Mouse (Mus musculus) hindbrain, embryonic 12.5 days (tissue): ENCODE measurements at regions not wholly inside any gene's neighbourhood (a gene's known extent, or its start where the extent isn't known, plus 50 kb on each side); places are given as distances from the start of the nearest gene placed in this dataset.

Experiments used
- ATAC-seq: fragments of 200-750 bp; cut with Nextera tagmentation; 2 replicates; pipeline ENCODE4 v1.8.0; 2017; ENCODE audit warnings: moderate TSS enrichment; ENCODE audit not compliant: low FRiP score
- H3K27ac ChIP-seq: fragments of 300-500 bp; sonication (generic); 2 replicates; pipeline ENCODE4 v1.5.1; 2016; ENCODE audit warnings: mild to moderate bottlenecking
- H3K27me3 ChIP-seq: fragments of 300-500 bp; sonication (generic); 2 replicates; pipeline ENCODE4 v1.6.1; 2016; ENCODE audit warnings: mild to moderate bottlenecking
- H3K36me3 ChIP-seq: fragments of 300-500 bp; sonication (generic); 2 replicates; pipeline ENCODE4 v1.6.1; 2016; ENCODE audit warnings: mild to moderate bottlenecking
- H3K4me1 ChIP-seq: fragments of 300-500 bp; sonication (generic); 2 replicates; pipeline ENCODE4 v1.6.1; 2016
- H3K4me2 ChIP-seq: fragments of 300-500 bp; sonication (generic); replicated peaks from 2 replicates; pipeline ENCODE4 v1.6.1; 2016; ENCODE audit warnings: mild to moderate bottlenecking
- H3K4me3 ChIP-seq: fragments of 300-500 bp; sonication (generic); 2 replicates; pipeline ENCODE4 v1.5.1; 2016; ENCODE audit warnings: mild to moderate bottlenecking
- H3K9ac ChIP-seq: fragments of 300-500 bp; sonication (generic); 2 replicates; pipeline ENCODE4 v1.6.1; 2016; ENCODE audit warnings: mild to moderate bottlenecking, moderate library complexity
- H3K9me3 ChIP-seq: fragments of 300-500 bp; sonication (generic); replicated peaks from 2 replicates; pipeline ENCODE4 v1.6.1; 2016; ENCODE audit warnings: mild to moderate bottlenecking
- WGBS: fragments of 180-500 bp; shearing (Covaris S2); methylation state at CpG from one replicate; pipeline ENCODE4 v1.1.7; 2016; 5-methylcytosine and 5-hydroxymethylcytosine counted together

GRCm38 (mm10) chr9:116316582-116317095 is 141.5 kb upstream of the Tgfbr2 start:
- no peak for ATAC-seq
- H3K27me3 ChIP-seq, result no peaks in the 10 kb centered on the region
- no peaks in the 10 kb centered on the region for H3K4me1 ChIP-seq
- H3K4me2 ChIP-seq, result no peak overlapping the region
- WGBS, result 84% methylated on average over 4 of the region's 4 CpGs
- H3K9ac ChIP-seq, result no peak overlapping the region
- H3K36me3 ChIP-seq, result no peaks in the 10 kb centered on the region
- H3K9me3 ChIP-seq, result no peaks in the 10 kb centered on the region
- no peak overlapping the region for H3K27ac ChIP-seq
- H3K4me3 ChIP-seq, result no peak overlapping the region

GRCm38 (mm10) chr9:116314803-116315202 is 139.6 kb upstream of the Tgfbr2 start:
- ATAC-seq, result no peak
- Histone ChIP-seq H3K9me3 (no peaks in the 10 kb centered on the region), H3K4me1 (no peaks in the 10 kb centered on the region), H3K27ac (no peak overlapping the region), H3K4me2 (no peak overlapping the region), H3K36me3 (no peaks in the 10 kb centered on the region), H3K27me3 (no peaks in the 10 kb centered on the region), H3K9ac (no peak overlapping the region), H3K4me3 (no peak overlapping the region)

- Histone ChIP-seq H3K27me3 (no peaks in the 10 kb centered on the region), H3K4me2 (no peak overlapping the region), H3K36me3 (no peaks in the 10 kb centered on the region), H3K4me3 (no peak overlapping the region), H3K9ac (no peak overlapping the region), H3K9me3 (no peaks in the 10 kb centered on the region), H3K4me1 (no peaks in the 10 kb centered on the region), H3K27ac (no peak overlapping the region)
- 87% methylated on average over 14 of the region's 14 CpGs for WGBS
- no peak for ATAC-seq
These were observed 139.0 kb upstream of the Tgfbr2 start for GRCm38 (mm10) chr9:116313932-116314790.

GRCm38 (mm10) chr9:116311364-116311763 is 136.2 kb upstream of the Tgfbr2 start:
- no peak for ATAC-seq
- 85% methylated on average over 3 of the region's 3 CpGs for WGBS
- Histone ChIP-seq H3K27ac (no peak overlapping the region), H3K4me1 (no peaks in the 10 kb centered on the region), H3K27me3 (no peaks in the 10 kb centered on the region), H3K9me3 (no peaks in the 10 kb centered on the region), H3K36me3 (no peaks in the 10 kb centered on the region), H3K9ac (no peak overlapping the region), H3K4me2 (no peak overlapping the region), H3K4me3 (no peak overlapping the region)

- H3K36me3 ChIP-seq, result no peaks in the 10 kb centered on the region
- no peak overlapping the region for H3K4me3 ChIP-seq
- no peak overlapping the region for H3K9ac ChIP-seq
- H3K4me1 ChIP-seq, result no peaks in the 10 kb centered on the region
- ATAC-seq, result no peak
- no peaks in the 10 kb centered on the region for H3K9me3 ChIP-seq
- WGBS, result 87% methylated on average over 2 of the region's 2 CpGs
- no peak overlapping the region for H3K4me2 ChIP-seq
- H3K27ac ChIP-seq, result no peak overlapping the region
- no peaks in the 10 kb centered on the region for H3K27me3 ChIP-seq
These were observed 126.4 kb upstream of the Tgfbr2 start for GRCm38 (mm10) chr9:116301602-116302001.

- no peaks in the 10 kb centered on the region for H3K36me3 ChIP-seq
- no peak overlapping the region for H3K4me2 ChIP-seq
- H3K4me1 ChIP-seq, result no peaks in the 10 kb centered on the region
- 29% methylated on average over 4 of the region's 4 CpGs for WGBS
- peak overlapping the region; percentile 58; the same call in 1 of the 2 replicates for H3K27ac ChIP-seq
- H3K4me3 ChIP-seq, result no peak overlapping the region
- no peaks in the 10 kb centered on the region for H3K27me3 ChIP-seq
- H3K9ac ChIP-seq, result no peak overlapping the region
- peak; percentile 78 for ATAC-seq
- H3K9me3 ChIP-seq, result no peaks in the 10 kb centered on the region
These were observed 123.6 kb upstream of the Tgfbr2 start for GRCm38 (mm10) chr9:116298791-116299190.

- Histone ChIP-seq H3K4me1 (no peaks in the 10 kb centered on the region), H3K4me2 (no peak overlapping the region), H3K36me3 (no peaks in the 10 kb centered on the region), H3K4me3 (no peak overlapping the region), H3K27me3 (no peaks in the 10 kb centered on the region), H3K9ac (no peak overlapping the region), H3K9me3 (no peaks in the 10 kb centered on the region), H3K27ac (no peak overlapping the region)
- no peak for ATAC-seq
- WGBS, result 90% methylated on average over 7 of the region's 7 CpGs
These were observed 121.2 kb upstream of the Tgfbr2 start for GRCm38 (mm10) chr9:116296349-116296748.

- no peak overlapping the region for H3K4me2 ChIP-seq
- H3K27ac ChIP-seq, result no peak overlapping the region
- no peak overlapping the region for H3K9ac ChIP-seq
- no peaks in the 10 kb centered on the region for H3K4me1 ChIP-seq
- ATAC-seq, result no peak
- H3K9me3 ChIP-seq, result no peaks in the 10 kb centered on the region
- no peak overlapping the region for H3K4me3 ChIP-seq
- no peaks in the 10 kb centered on the region for H3K27me3 ChIP-seq
- 87% methylated on average over 3 of the region's 3 CpGs for WGBS
- H3K36me3 ChIP-seq, result no peaks in the 10 kb centered on the region
These were observed 118.9 kb upstream of the Tgfbr2 start for GRCm38 (mm10) chr9:116294073-116294472.

GRCm38 (mm10) chr9:116293110-116293509 is 118.0 kb upstream of the Tgfbr2 start:
- no peak for ATAC-seq
- Histone ChIP-seq H3K9me3 (no peaks in the 10 kb centered on the region), H3K4me2 (no peak overlapping the region), H3K27me3 (no peaks in the 10 kb centered on the region), H3K9ac (no peak overlapping the region), H3K36me3 (no peaks in the 10 kb centered on the region), H3K4me1 (no peaks in the 10 kb centered on the region), H3K4me3 (no peak overlapping the region), H3K27ac (no peak overlapping the region)
- 81% methylated on average over 6 of the region's 6 CpGs for WGBS

- H3K9me3 ChIP-seq, result no peaks in the 10 kb centered on the region
- 90% methylated on average over 3 of the region's 3 CpGs for WGBS
- ATAC-seq, result no peak
- H3K4me2 ChIP-seq, result no peak overlapping the region
- H3K27me3 ChIP-seq, result no peaks in the 10 kb centered on the region
- H3K36me3 ChIP-seq, result no peaks in the 10 kb centered on the region
- H3K27ac ChIP-seq, result no peak overlapping the region
- H3K9ac ChIP-seq, result no peak overlapping the region
- no peaks in the 10 kb centered on the region for H3K4me1 ChIP-seq
- no peak overlapping the region for H3K4me3 ChIP-seq
These were observed 116.5 kb upstream of the Tgfbr2 start for GRCm38 (mm10) chr9:116291624-116292023.

- H3K27me3 ChIP-seq, result no peaks in the 10 kb centered on the region
- H3K4me2 ChIP-seq, result no peak overlapping the region
- no peaks in the 10 kb centered on the region for H3K9me3 ChIP-seq
- WGBS, result 93% methylated on average over 1 of the region's 1 CpGs
- no peak overlapping the region for H3K27ac ChIP-seq
- H3K9ac ChIP-seq, result no peak overlapping the region
- H3K4me1 ChIP-seq, result no peaks in the 10 kb centered on the region
- H3K4me3 ChIP-seq, result no peak overlapping the region
- H3K36me3 ChIP-seq, result no peaks in the 10 kb centered on the region
- no peak for ATAC-seq
These were observed 115.7 kb upstream of the Tgfbr2 start for GRCm38 (mm10) chr9:116290896-116291295.

GRCm38 (mm10) chr9:116285691-116286431 is 110.7 kb upstream of the Tgfbr2 start:
- H3K4me3 ChIP-seq, result no peak overlapping the region
- no peaks in the 10 kb centered on the region for H3K27me3 ChIP-seq
- ATAC-seq, result peak; percentile 52; the same call in 1 of the 2 replicates
- H3K9me3 ChIP-seq, result no peaks in the 10 kb centered on the region
- WGBS, result 50% methylated on average over 11 of the region's 11 CpGs
- no peak overlapping the region for H3K4me2 ChIP-seq
- H3K36me3 ChIP-seq, result no peaks in the 10 kb centered on the region
- H3K27ac ChIP-seq, result peak overlapping the region; percentile 55
- peaks cover 4% of the 10 kb centered on the region; the same call in 1 of the 2 replicates for H3K4me1 ChIP-seq
- H3K9ac ChIP-seq, result no peak overlapping the region
